Mouse (Mus musculus): Measurements from ENCODE around the gene Rbm38. TPM values are rescaled to one million over a fixed set of nuclear protein-coding genes. Genes with fewer than 3 reads are reported as not detected.

Rbm38 gene
- total and polyA plus RNA-seq, 3 experiments = 14.4 to 85.4 (median 19.4) TPM

GRCm38 (mm10) chr2:173026688-173027131, 6.4 kb downstream of the Rbm38 start:
- Histone ChIP-seq H3K4me1 (ENCODE audit: control insufficient read depth in 1 of 2, insufficient read depth in 2 of 2) (peaks cover 48 to 70% of the 10 kb centered on the region in 2 experiments), H3K9ac (ENCODE audit: insufficient read depth, low read depth) (no peak overlapping the region), H3K4me3 (replicated peaks in 1 of 3; ENCODE audit: low read depth in 2 of 3, low read length in 2 of 3, poor library complexity in 1 of 3) (peak overlapping the region in 2 of 3 experiments; percentile 1 to 2), H3K4me2 (ENCODE audit: insufficient read depth, low read depth, poor library complexity, severe bottlenecking) (peak overlapping the region; percentile 24), H3K79me2 (replicated peaks; ENCODE audit: control insufficient read depth, extremely low read depth, insufficient read depth, poor library complexity, severe bottlenecking) (peaks cover 24% of the 10 kb centered on the region), H3K27me3 (replicated peaks) (no peaks in the 10 kb centered on the region), H3K36me3 (replicated peaks in 1 of 2; ENCODE audit: control insufficient read depth in 1 of 2, insufficient read depth in 1 of 2, low read length in 1 of 2) (peaks cover 54 to 86% of the 10 kb centered on the region in 2 experiments), H3K9me3 (replicated peaks; ENCODE audit: low read length) (no peaks in the 10 kb centered on the region), H3K27ac (ENCODE audit: insufficient read depth, low read depth) (peak overlapping the region; percentile 16)
- dilution Hi-C loops (cut with MboI; ENCODE audit: extremely low pct_ligation_motif_present, extremely low pct_unique_long_range_greater_than_20kb, low sequenced_read_pairs) = no loop called here
- in situ Hi-C loops (cut with MboI; ENCODE audit: low pct_ligation_motif_present, low pct_unique_long_range_greater_than_20kb, low sequenced_read_pairs) = no loop called here
- peak; percentile 71 for DNase-seq (ENCODE audit: extremely low read depth)
- TF ChIP-seq POLR2AphosphoS2 (IDR thresholded peaks at IDR 0.05; ENCODE audit: low read depth, low read length) (no peak), ZNF384 (IDR thresholded peaks at IDR 0.05; ENCODE audit: low read depth, low read length) (no peak), BHLHE40 (IDR thresholded peaks at IDR 0.05; ENCODE audit: low read depth, low read length) (peak; percentile 74), CHD2 (IDR thresholded peaks at IDR 0.05; ENCODE audit: low read length) (peak; percentile 86; the same call in 1 of the 2 replicates), MAX (IDR thresholded peaks at IDR 0.05; ENCODE audit: low read length) (peak; percentile 70), MAZ (IDR thresholded peaks at IDR 0.05; ENCODE audit: low read depth, low read length) (no peak), RCOR1 (conservative IDR thresholded peaks at IDR 0.05; ENCODE audit: low read depth, low read length) (no peak), E2F4 (IDR thresholded peaks at IDR 0.05; ENCODE audit: insufficient replicate concordance, low read depth, low read length) (no peak), SMC3 (IDR thresholded peaks at IDR 0.05; ENCODE audit: low read depth, low read length) (no peak), JUN (IDR thresholded peaks at IDR 0.05; ENCODE audit: insufficient read depth, low read depth, low read length) (no peak), ZMIZ1 (IDR thresholded peaks at IDR 0.05; ENCODE audit: low read depth, low read length) (no peak), NELFE (IDR thresholded peaks at IDR 0.05; ENCODE audit: low read depth, low read length) (no peak), ETS1 (conservative IDR thresholded peaks at IDR 0.05; ENCODE audit: low read depth, low read length) (peak; percentile 39), EP300 (IDR thresholded peaks at IDR 0.05; ENCODE audit: low read length) (peak; percentile 54; the same call in 1 of the 2 replicates), MYC (IDR thresholded peaks at IDR 0.05; ENCODE audit: low read depth, low read length) (peak; percentile 87), HCFC1 (IDR thresholded peaks at IDR 0.05; ENCODE audit: low read depth, low read length) (no peak), MAFK (IDR thresholded peaks at IDR 0.05; ENCODE audit: insufficient replicate concordance, low read length) (no peak), KAT2A (IDR thresholded peaks at IDR 0.05; ENCODE audit: insufficient replicate concordance, low read length) (no peak), CTCF (conservative IDR thresholded peaks at IDR 0.05 in 1 of 2, IDR thresholded peaks at IDR 0.05 in 1 of 2; ENCODE audit: low read depth in 2 of 2, low read length in 2 of 2) (no peak), CHD1 (IDR thresholded peaks at IDR 0.05; ENCODE audit: low read depth, low read length) (no peak), TCF12 (IDR thresholded peaks at IDR 0.05; ENCODE audit: low read depth, low read length) (peak; percentile 95), USF1 (IDR thresholded peaks at IDR 0.05; ENCODE audit: low read depth, low read length) (no peak), GABPA (IDR thresholded peaks at IDR 0.05; ENCODE audit: insufficient replicate concordance, low read depth, low read length) (no peak), PAX5 (IDR thresholded peaks at IDR 0.05; ENCODE audit: low read length) (no peak), ZC3H11A (IDR thresholded peaks at IDR 0.05; ENCODE audit: low read depth, low read length) (no peak), NRF1 (IDR thresholded peaks at IDR 0.05; ENCODE audit: low read depth, low read length) (no peak), MEF2A (IDR thresholded peaks at IDR 0.05; ENCODE audit: borderline replicate concordance, low read depth, low read length) (no peak), IRF4 (IDR thresholded peaks at IDR 0.05; ENCODE audit: low read depth, low read length) (no peak), USF2 (conservative IDR thresholded peaks at IDR 0.05; ENCODE audit: low read depth, low read length) (no peak), MXI1 (IDR thresholded peaks at IDR 0.05; ENCODE audit: low read depth, low read length) (peak; percentile 60), ZKSCAN1 (IDR thresholded peaks at IDR 0.05; ENCODE audit: borderline replicate concordance, low read depth, low read length) (no peak), TBP (conservative IDR thresholded peaks at IDR 0.05; ENCODE audit: low read depth, low read length) (no peak), JUND (conservative IDR thresholded peaks at IDR 0.05; ENCODE audit: low read depth, low read length) (no peak), UBTF (IDR thresholded peaks at IDR 0.05; ENCODE audit: low read depth, low read length) (no peak), POLR2A (IDR thresholded peaks at IDR 0.05; ENCODE audit: low read depth, low read length) (no peak), RAD21 (IDR thresholded peaks at IDR 0.05; ENCODE audit: low read depth, low read length) (no peak; the same call in 1 of the 2 replicates), SIN3A (IDR thresholded peaks at IDR 0.05; ENCODE audit: low read length) (no peak; the same call in 1 of the 2 replicates), ELF1 (IDR thresholded peaks at IDR 0.05; ENCODE audit: low read depth, low read length) (no peak)
